Mouse (Mus musculus) midbrain, embryonic 13.5 days (tissue): Measurements from ENCODE around the gene Bub1b. TPM values are rescaled to one million over a fixed set of nuclear protein-coding genes. Genes with fewer than 3 reads are reported as not detected.

ENCODE experiments used
- ATAC-seq: fragments of 200-750 bp; cut with Nextera tagmentation; 2 replicates; pipeline ENCODE4 v1.8.0; 2017; ENCODE audit warnings: mild to moderate bottlenecking, moderate TSS enrichment, moderate library complexity
- H3K27ac ChIP-seq: fragments of 300-500 bp; sonication (generic); 2 replicates; pipeline ENCODE4 v1.5.1; 2015; ENCODE audit warnings: inconsistent platforms, mild to moderate bottlenecking, moderate library complexity
- H3K27me3 ChIP-seq: fragments of 300-500 bp; sonication (generic); 2 replicates; pipeline ENCODE4 v1.6.1; 2015; ENCODE audit warnings: mild to moderate bottlenecking, inconsistent platforms
- H3K36me3 ChIP-seq: fragments of 300-500 bp; sonication (generic); 2 replicates; pipeline ENCODE4 v1.6.1; 2015; ENCODE audit warnings: mild to moderate bottlenecking, inconsistent platforms
- H3K4me1 ChIP-seq: fragments of 300-500 bp; sonication (generic); replicated peaks from 2 replicates; pipeline ENCODE4 v1.6.1; 2015; ENCODE audit warnings: inconsistent platforms
- H3K4me2 ChIP-seq: fragments of 300-500 bp; sonication (generic); replicated peaks from 2 replicates; pipeline ENCODE4 v1.6.1; 2015; ENCODE audit warnings: moderate library complexity, mild to moderate bottlenecking, inconsistent platforms
- H3K4me3 ChIP-seq: fragments of 300-500 bp; sonication (generic); replicated peaks from 2 replicates; pipeline ENCODE4 v1.5.1; 2015; ENCODE audit warnings: mild to moderate bottlenecking, inconsistent platforms
- H3K9ac ChIP-seq: fragments of 300-500 bp; sonication (generic); replicated peaks from 2 replicates; pipeline ENCODE4 v1.6.1; 2015; ENCODE audit warnings: mild to moderate bottlenecking, inconsistent platforms
- H3K9me3 ChIP-seq: fragments of 300-500 bp; sonication (generic); 2 replicates; pipeline ENCODE4 v1.6.1; 2016; ENCODE audit warnings: mild to moderate bottlenecking, inconsistent platforms
- WGBS: fragments of 180-500 bp; shearing (Covaris S2); methylation state at CpG from one replicate; pipeline ENCODE4 v1.1.7; 2015; 5-methylcytosine and 5-hydroxymethylcytosine counted together
- polyA plus RNA-seq: library from polyadenylated mRNA; unstranded; fragments of >200 nt; fragmentation: Nextera tagmentation; extraction: Ambion mirVana; gene quantifications from 2 replicates; pipeline ENCODE4 v1.2.1, GENCODE M21; 2015

The Bub1b gene
- polyA plus RNA-seq, 1 experiment from 2014 or later, result 37.4 TPM

GRCm38 (mm10) chr2:118659493-118659892 is 61.5 kb downstream of the Bub1b start:
- H3K9me3 ChIP-seq, result no peaks in the 10 kb centered on the region
- H3K9ac ChIP-seq, result 0 out of 2 replicates have a peak overlapping the region, but pooled peaks have one; percentile 60
- 0 out of 2 replicates have a peak overlapping the region, but pooled peaks have one; percentile 26 for H3K27ac ChIP-seq
- H3K4me3 ChIP-seq, result no peak overlapping the region
- no peak for ATAC-seq
- no peaks in the 10 kb centered on the region for H3K36me3 ChIP-seq
- H3K27me3 ChIP-seq, result 0 out of 2 replicates have a peak, but pooled peaks cover 11% of the 10 kb centered on the region
- H3K4me2 ChIP-seq, result peak overlapping the region; percentile 55
- H3K4me1 ChIP-seq, result peaks cover 45% of the 10 kb centered on the region
- 89% methylated on average over 12 of the region's 12 CpGs for WGBS

DNA sequence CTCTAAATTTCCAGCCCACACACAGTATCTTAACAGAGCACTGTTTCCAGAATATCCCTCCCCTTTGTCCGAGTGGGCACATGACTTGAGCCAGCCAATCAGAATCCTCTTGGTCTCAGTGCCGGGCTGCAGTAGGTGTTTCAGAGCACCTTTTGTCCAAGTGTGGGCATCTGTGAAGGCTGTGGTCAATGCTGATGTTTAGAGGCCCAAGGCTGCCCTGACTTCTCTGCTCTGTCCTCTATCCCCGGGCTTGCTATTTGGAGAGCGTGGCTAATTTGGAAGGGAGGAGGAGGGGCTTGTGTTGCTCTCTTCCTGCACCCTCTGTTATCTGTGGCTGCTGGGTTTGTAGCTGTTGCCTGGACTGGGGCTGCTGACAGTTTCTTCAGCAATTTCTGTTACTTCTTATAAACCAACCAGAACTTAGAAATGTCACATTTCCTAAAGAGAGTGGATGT is 62.0 kb downstream of the Bub1b start:
- Histone ChIP-seq H3K9ac (peak overlapping the region; percentile 60), H3K27me3 (0 out of 2 replicates have a peak, but pooled peaks cover 11% of the 10 kb centered on the region)
- 3% methylated on average over 4 of the region's 4 CpGs for WGBS

DNA sequence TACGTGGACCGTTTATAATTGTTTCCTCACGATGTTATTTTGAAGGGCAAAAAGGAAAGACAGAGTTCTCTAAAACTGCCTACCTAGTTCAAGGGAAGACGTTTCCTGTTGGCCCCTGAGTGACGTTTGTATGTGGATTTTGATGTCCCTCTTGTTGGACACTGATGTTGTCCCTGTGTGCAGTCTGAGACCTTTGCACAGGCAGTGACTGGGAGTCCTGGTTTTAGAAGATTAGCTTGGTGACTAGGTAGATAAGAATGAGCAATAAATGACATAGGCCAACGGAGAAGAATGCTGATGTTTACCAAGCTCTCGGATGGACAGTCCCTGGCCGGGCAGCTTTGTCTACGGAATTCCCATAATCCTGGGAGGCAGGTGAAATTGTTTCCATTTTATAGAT is 63.9 kb downstream of the Bub1b start:
- Histone ChIP-seq H3K9ac (no peak overlapping the region), H3K36me3 (no peaks in the 10 kb centered on the region), H3K27me3 (peaks cover 17% of the 10 kb centered on the region; the same call in 1 of the 2 replicates), H3K9me3 (no peaks in the 10 kb centered on the region), H3K27ac (no peak overlapping the region), H3K4me1 (peaks cover 58% of the 10 kb centered on the region), H3K4me2 (no peak overlapping the region), H3K4me3 (no peak overlapping the region)
- ATAC-seq, result no peak
- 85% methylated on average over 9 of the region's 9 CpGs for WGBS

More for the DNA sequence above, 62.0 kb downstream of the Bub1b start:
- Histone ChIP-seq H3K27ac (peak overlapping the region; percentile 79), H3K4me1 (peaks cover 48% of the 10 kb centered on the region), H3K4me2 (peak overlapping the region; percentile 55), H3K36me3 (no peaks in the 10 kb centered on the region), H3K9me3 (no peaks in the 10 kb centered on the region), H3K4me3 (peak overlapping the region; percentile 33)
- peak; percentile 71 for ATAC-seq

- H3K4me1 ChIP-seq, result peaks cover 56% of the 10 kb centered on the region
Observed at GRCm38 (mm10) chr2:118662902-118663803, 65.1 kb downstream of the Bub1b start, which contains the start of gene Pak6. Gene Pak6, plus strand, starts transcription at chr2:118663303.

DNA sequence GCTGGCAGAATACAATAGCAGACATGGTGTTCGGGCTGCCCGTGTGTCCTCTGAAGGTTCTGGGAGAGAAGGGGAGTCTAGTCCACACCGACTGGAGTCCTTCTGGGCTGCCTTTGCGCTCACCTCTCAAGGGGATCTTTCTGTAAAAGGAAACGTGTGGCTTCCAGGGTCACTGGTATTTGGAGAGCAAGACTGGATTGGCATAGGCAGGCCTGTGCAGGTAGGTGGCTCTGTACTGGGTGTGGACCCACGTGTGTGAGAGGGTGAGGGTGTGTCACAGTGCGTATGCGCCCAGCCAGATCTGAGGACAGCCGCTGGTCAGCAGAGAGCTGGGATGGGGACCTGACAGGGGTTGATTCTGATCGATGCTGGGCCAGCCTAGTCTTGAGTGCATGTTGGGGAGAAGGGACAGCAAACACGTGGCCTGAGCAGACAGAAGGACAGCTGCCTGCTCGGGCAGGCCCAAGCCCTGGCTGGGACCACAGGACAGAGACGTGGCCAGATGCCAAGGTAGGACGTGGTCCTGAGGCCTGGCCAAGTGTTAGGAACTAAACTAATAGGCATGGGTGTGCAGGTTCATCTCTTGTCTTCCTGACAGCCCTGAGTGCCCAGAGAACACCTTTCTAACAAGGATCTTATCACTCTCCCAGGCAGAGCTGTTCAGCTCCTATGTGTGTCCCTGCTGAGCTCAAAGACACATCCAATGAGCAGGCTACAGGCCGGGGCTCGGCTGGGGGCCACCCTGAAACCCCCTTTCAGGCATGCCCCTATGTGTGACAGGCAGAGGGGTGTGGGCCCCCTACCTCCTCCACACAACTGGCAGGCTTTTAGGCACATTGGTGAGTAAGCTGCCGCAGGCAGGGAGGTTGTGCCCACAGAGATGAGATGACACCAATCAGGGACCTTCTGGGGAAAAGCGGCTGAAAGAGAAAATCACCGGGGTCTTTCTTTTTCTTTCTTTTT is 66.1 kb downstream of the Bub1b start:
- Histone ChIP-seq H3K4me1 (peaks cover 56% of the 10 kb centered on the region), H3K27ac (peak overlapping the region; percentile 64)
- peak; percentile 49 for ATAC-seq

More at GRCm38 (mm10) chr2:118662902-118663803, 65.1 kb downstream of the Bub1b start, which contains the start of gene Pak6:
- Histone ChIP-seq H3K27ac (peak within 1 kb of the TSS; percentile 64), H3K9me3 (no peaks in the 10 kb centered on the region), H3K4me3 (peak within 1 kb of the TSS; percentile 56), H3K9ac (peak within 1 kb of the TSS; percentile 81), H3K36me3 (no peaks in the 10 kb centered on the region), H3K4me2 (peak within 1 kb of the TSS; percentile 83), H3K27me3 (peaks cover 16% of the 10 kb centered on the region; the same call in 1 of the 2 replicates)
- peak; percentile 63 for ATAC-seq
- WGBS, result 2% methylated on average over 37 of the region's 37 CpGs

GRCm38 (mm10) chr2:118664975-118665516 is 67.0 kb downstream of the Bub1b start:
- peak overlapping the region; percentile 83; the same call in 1 of the 2 replicates for H3K4me2 ChIP-seq
- H3K9ac ChIP-seq, result no peak overlapping the region
- H3K4me1 ChIP-seq, result peaks cover 48% of the 10 kb centered on the region
- ATAC-seq, result no peak
- no peak overlapping the region for H3K4me3 ChIP-seq
- no peak overlapping the region for H3K27ac ChIP-seq
- no peaks in the 10 kb centered on the region for H3K9me3 ChIP-seq
- peaks cover 16% of the 10 kb centered on the region; the same call in 1 of the 2 replicates for H3K27me3 ChIP-seq
- 71% methylated on average over 3 of the region's 3 CpGs for WGBS
- H3K36me3 ChIP-seq, result no peaks in the 10 kb centered on the region

More for the DNA sequence above, 66.1 kb downstream of the Bub1b start:
- Histone ChIP-seq H3K4me2 (peak overlapping the region; percentile 83), H3K4me3 (peak overlapping the region; percentile 56), H3K9me3 (no peaks in the 10 kb centered on the region), H3K27me3 (peaks cover 16% of the 10 kb centered on the region; the same call in 1 of the 2 replicates), H3K9ac (peak overlapping the region; percentile 81), H3K36me3 (no peaks in the 10 kb centered on the region)
- 48% methylated on average over 19 of the region's 19 CpGs for WGBS

DNA sequence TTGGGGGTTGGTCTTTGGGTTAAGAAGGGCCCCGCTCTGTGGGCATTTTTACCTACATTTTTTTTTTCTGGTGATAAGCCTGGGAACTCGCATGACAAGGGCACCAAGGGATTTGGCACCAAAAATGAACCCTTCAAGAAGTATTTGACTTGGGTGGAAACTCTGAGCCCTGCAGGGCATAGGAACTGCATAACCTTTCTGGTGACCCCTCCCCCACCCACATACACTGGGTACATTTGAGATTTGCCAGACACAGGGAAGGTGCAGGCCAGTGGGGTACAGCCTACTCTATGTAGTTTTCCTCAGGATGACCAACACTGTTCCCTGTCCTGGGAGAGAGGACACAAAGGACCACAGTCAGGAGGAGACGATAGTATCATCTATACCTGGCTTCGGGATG is 67.6 kb downstream of the Bub1b start:
- Histone ChIP-seq H3K4me2 (peak overlapping the region; percentile 16; the same call in 1 of the 2 replicates), H3K9ac (no peak overlapping the region), H3K27me3 (peaks cover 17% of the 10 kb centered on the region; the same call in 1 of the 2 replicates), H3K27ac (no peak overlapping the region), H3K36me3 (no peaks in the 10 kb centered on the region), H3K4me3 (no peak overlapping the region), H3K4me1 (peaks cover 44% of the 10 kb centered on the region), H3K9me3 (no peaks in the 10 kb centered on the region)
- WGBS, result 82% methylated on average over 4 of the region's 4 CpGs
- no peak for ATAC-seq

- no peaks in the 10 kb centered on the region for H3K9me3 ChIP-seq
- no peak overlapping the region for H3K27ac ChIP-seq
- no peak for ATAC-seq
- peaks cover 21% of the 10 kb centered on the region; the same call in 1 of the 2 replicates for H3K27me3 ChIP-seq
- H3K4me1 ChIP-seq, result peaks cover 44% of the 10 kb centered on the region
- 74% methylated on average over 5 of the region's 5 CpGs for WGBS
- H3K36me3 ChIP-seq, result no peaks in the 10 kb centered on the region
- no peak overlapping the region for H3K4me3 ChIP-seq
- no peak overlapping the region for H3K4me2 ChIP-seq
- H3K9ac ChIP-seq, result no peak overlapping the region
Observed at GRCm38 (mm10) chr2:118667181-118667580, 69.2 kb downstream of the Bub1b start.

- no peaks in the 10 kb centered on the region for H3K36me3 ChIP-seq
- H3K4me1 ChIP-seq, result peaks cover 28% of the 10 kb centered on the region
- ATAC-seq, result no peak
- no peak overlapping the region for H3K4me2 ChIP-seq
- 77% methylated on average over 6 of the region's 6 CpGs for WGBS
- H3K9ac ChIP-seq, result no peak overlapping the region
- H3K27me3 ChIP-seq, result peaks cover 37% of the 10 kb centered on the region
- no peak overlapping the region for H3K4me3 ChIP-seq
- H3K27ac ChIP-seq, result no peak overlapping the region
- H3K9me3 ChIP-seq, result no peaks in the 10 kb centered on the region
Observed at GRCm38 (mm10) chr2:118669245-118669644, 71.2 kb downstream of the Bub1b start.

- no peaks in the 10 kb centered on the region for H3K36me3 ChIP-seq
- whole genome bisulfite sequencing, result 51% methylated on average over 2 of the region's 2 CpGs
- H3K27me3 ChIP-seq, result peaks cover 40% of the 10 kb centered on the region
- H3K27ac ChIP-seq, result no peak overlapping the region
- H3K9me3 ChIP-seq, result no peaks in the 10 kb centered on the region
- no peak overlapping the region for H3K4me3 ChIP-seq
- H3K9ac ChIP-seq, result no peak overlapping the region
- H3K4me2 ChIP-seq, result no peak overlapping the region
- H3K4me1 ChIP-seq, result peaks cover 24% of the 10 kb centered on the region
- no peak for ATAC-seq
Observed at GRCm38 (mm10) chr2:118669785-118670184, 71.8 kb downstream of the Bub1b start.

DNA sequence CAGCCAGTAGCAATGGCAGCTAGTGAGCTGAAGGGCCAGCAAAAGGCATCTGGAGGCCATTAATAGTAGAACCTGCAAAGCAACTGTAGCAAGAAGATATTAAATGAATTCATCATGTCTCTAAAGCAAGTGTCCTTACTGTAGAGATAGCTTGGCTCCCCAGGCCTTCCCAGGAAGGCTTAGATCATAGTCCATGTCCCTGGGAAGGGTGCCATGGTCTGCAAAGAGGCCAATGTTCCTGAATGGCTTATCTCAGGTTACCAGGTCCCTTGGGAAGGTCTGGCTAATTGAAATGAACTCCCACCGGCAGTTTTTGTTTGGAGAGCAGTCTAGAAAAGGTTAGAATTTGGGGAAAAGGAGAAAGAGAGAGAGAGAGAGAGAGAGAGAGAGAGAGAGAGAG is 73.7 kb downstream of the Bub1b start:
- Histone ChIP-seq H3K27me3 (peaks cover 52% of the 10 kb centered on the region), H3K4me3 (no peak overlapping the region), H3K4me2 (no peak overlapping the region), H3K9me3 (no peaks in the 10 kb centered on the region), H3K27ac (no peak overlapping the region), H3K9ac (no peak overlapping the region), H3K36me3 (no peaks in the 10 kb centered on the region), H3K4me1 (peaks cover 9% of the 10 kb centered on the region)
- WGBS, result 64% methylated on average over 1 of the region's 1 CpGs
- ATAC-seq, result no peak
